Mouse (Mus musculus): ENCODE data around the gene Pfdn6.

DNA sequence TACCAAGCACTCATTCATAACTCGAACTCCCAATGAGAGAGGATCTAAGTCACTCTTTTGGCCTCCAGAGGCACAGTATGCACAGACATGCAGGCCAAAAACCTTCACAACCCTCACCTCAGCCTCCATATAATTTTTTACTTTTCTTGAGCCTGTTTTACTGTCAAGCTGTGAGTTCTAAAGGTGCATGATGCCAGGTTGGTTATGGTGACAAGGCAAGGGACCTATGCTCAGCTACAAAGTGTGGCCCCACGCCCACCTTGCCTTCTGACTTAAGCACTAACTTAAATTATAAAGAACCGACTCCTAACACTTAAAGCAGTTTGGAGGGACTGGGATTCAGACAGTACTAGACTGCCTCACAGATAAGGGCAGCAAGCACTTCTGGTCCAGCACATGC lies 13.2 kb upstream of the Pfdn6 start:
- TF ChIP-seq CTCF (IDR thresholded peaks at IDR 0.05; ENCODE audit: low read depth) (no peak), EP300 (optimal IDR thresholded peaks at IDR 0.05) (no peak)

Measured in stomach, postnatal 0 days (tissue).